Mouse (Mus musculus) neural tube, embryonic 15.5 days (tissue): ENCODE data around the gene Gm20431. TPM values are rescaled to one million over a fixed set of nuclear protein-coding genes. Genes with fewer than 3 reads are reported as not detected.
"Not testable (repeated sequence)": the region's sequence is repeated elsewhere in the genome, so short reads cannot be mapped to it uniquely, and the experiment has no call there.

ENCODE experiments used
- ATAC-seq: fragments of 200-750 bp; cut with Nextera tagmentation; 2 replicates; pipeline ENCODE4 v1.8.0; 2017; ENCODE audit warnings: mild to moderate bottlenecking, moderate TSS enrichment, moderate library complexity; ENCODE audit not compliant: low FRiP score
- H3K27ac ChIP-seq: fragments of 300-500 bp; sonication (generic); replicated peaks from 2 replicates; pipeline ENCODE4 v1.5.1; 2015; ENCODE audit warnings: mild to moderate bottlenecking, inconsistent platforms
- H3K27me3 ChIP-seq: fragments of 300-500 bp; sonication (generic); replicated peaks from 2 replicates; pipeline ENCODE4 v1.6.1; 2015; ENCODE audit warnings: inconsistent platforms
- H3K36me3 ChIP-seq: fragments of 300-500 bp; sonication (generic); 2 replicates; pipeline ENCODE4 v1.6.1; 2015; ENCODE audit warnings: inconsistent platforms
- H3K4me1 ChIP-seq: fragments of 300-500 bp; sonication (generic); 2 replicates; pipeline ENCODE4 v1.6.1; 2015; ENCODE audit warnings: inconsistent platforms
- H3K4me2 ChIP-seq: fragments of 300-500 bp; sonication (generic); 2 replicates; pipeline ENCODE4 v1.6.1; 2015; ENCODE audit warnings: inconsistent platforms, mild to moderate bottlenecking, moderate library complexity
- H3K4me3 ChIP-seq: fragments of 300-500 bp; sonication (generic); replicated peaks from 2 replicates; pipeline ENCODE4 v1.5.1; 2015; ENCODE audit warnings: mild to moderate bottlenecking, inconsistent platforms
- H3K9ac ChIP-seq: fragments of 300-500 bp; sonication (generic); replicated peaks from 2 replicates; pipeline ENCODE4 v1.6.1; 2015; ENCODE audit warnings: mild to moderate bottlenecking, inconsistent platforms
- H3K9me3 ChIP-seq: fragments of 300-500 bp; sonication (generic); replicated peaks from 2 replicates; pipeline ENCODE4 v1.6.1; 2016; ENCODE audit warnings: inconsistent platforms
- WGBS: fragments of 180-500 bp; shearing (Covaris S2); methylation state at CpG from one replicate; pipeline ENCODE4 v1.1.7; 2015; ENCODE audit warnings: mixed read lengths; 5-methylcytosine and 5-hydroxymethylcytosine counted together
- polyA plus RNA-seq: library from polyadenylated mRNA; unstranded; fragments of >200 nt; fragmentation: Nextera tagmentation; extraction: Ambion mirVana; gene quantifications from 2 replicates; pipeline ENCODE4 v1.2.1, GENCODE M21; 2015

Gm20431 gene
- polyA plus RNA-seq, 1 experiment from 2014 or later, result 13.8 TPM

- H3K36me3 ChIP-seq, result peaks cover 5% of the 10 kb centered on the region; the same call in 1 of the 2 replicates
- H3K4me3 ChIP-seq, result no peak overlapping the region
- no peak overlapping the region for H3K4me2 ChIP-seq
- H3K27ac ChIP-seq, result no peak overlapping the region
- ATAC-seq, result no peak
- WGBS, result 89% methylated on average over 7 of the region's 7 CpGs
- H3K4me1 ChIP-seq, result peaks cover 51% of the 10 kb centered on the region
- no peaks in the 10 kb centered on the region for H3K9me3 ChIP-seq
- no peaks in the 10 kb centered on the region for H3K27me3 ChIP-seq
- H3K9ac ChIP-seq, result no peak overlapping the region
These were observed 34.3 kb downstream of the Gm20431 start for GRCm38 (mm10) chr2:167627019-167627418.

- H3K9ac ChIP-seq, result no peak overlapping the region
- no peak overlapping the region for H3K4me2 ChIP-seq
- H3K4me3 ChIP-seq, result no peak overlapping the region
- ATAC-seq, result no peak
- H3K27me3 ChIP-seq, result no peaks in the 10 kb centered on the region
- H3K27ac ChIP-seq, result no peak overlapping the region
- peaks cover 50% of the 10 kb centered on the region for H3K4me1 ChIP-seq
- no peaks in the 10 kb centered on the region for H3K9me3 ChIP-seq
- 44% methylated on average over 2 of the region's 2 CpGs for WGBS
- peaks cover 5% of the 10 kb centered on the region; the same call in 1 of the 2 replicates for H3K36me3 ChIP-seq
These were observed 35.6 kb downstream of the Gm20431 start for GRCm38 (mm10) chr2:167625670-167626069.

- H3K9me3 ChIP-seq, result no peaks in the 10 kb centered on the region
- H3K27ac ChIP-seq, result no peak overlapping the region
These were observed 36.8 kb downstream of the Gm20431 start for GRCm38 (mm10) chr2:167624368-167625075.

GRCm38 (mm10) chr2:167622965-167623364, 38.3 kb downstream of the Gm20431 start:
- ATAC-seq, result no peak
- Histone ChIP-seq H3K9ac (no peak overlapping the region), H3K4me1 (peaks cover 33% of the 10 kb centered on the region), H3K27ac (no peak overlapping the region), H3K27me3 (no peaks in the 10 kb centered on the region), H3K9me3 (no peaks in the 10 kb centered on the region), H3K36me3 (peaks cover 2% of the 10 kb centered on the region; the same call in 1 of the 2 replicates), H3K4me2 (no peak overlapping the region), H3K4me3 (no peak overlapping the region)
- 83% methylated on average over 5 of the region's 5 CpGs for WGBS

More at GRCm38 (mm10) chr2:167624368-167625075, 36.8 kb downstream of the Gm20431 start:
- Histone ChIP-seq H3K4me3 (no peak overlapping the region), H3K36me3 (peaks cover 5% of the 10 kb centered on the region; the same call in 1 of the 2 replicates), H3K9ac (no peak overlapping the region), H3K4me2 (no peak overlapping the region), H3K4me1 (peaks cover 39% of the 10 kb centered on the region), H3K27me3 (no peaks in the 10 kb centered on the region)
- 89% methylated on average over 5 of the region's 6 CpGs for WGBS
- ATAC-seq, result no peak

GRCm38 (mm10) chr2:167622352-167622751, 38.9 kb downstream of the Gm20431 start:
- 86% methylated on average over 13 of the region's 13 CpGs for WGBS
- H3K4me3 ChIP-seq, result no peak overlapping the region
- no peak overlapping the region for H3K4me2 ChIP-seq
- peaks cover 30% of the 10 kb centered on the region for H3K4me1 ChIP-seq
- ATAC-seq, result no peak
- no peaks in the 10 kb centered on the region for H3K9me3 ChIP-seq
- no peak overlapping the region for H3K27ac ChIP-seq
- H3K36me3 ChIP-seq, result peaks cover 2% of the 10 kb centered on the region; the same call in 1 of the 2 replicates
- no peaks in the 10 kb centered on the region for H3K27me3 ChIP-seq
- H3K9ac ChIP-seq, result no peak overlapping the region

- H3K27ac ChIP-seq, result no peak overlapping the region
- 83% methylated on average over 9 of the region's 9 CpGs for WGBS
- no peak for ATAC-seq
- no peak overlapping the region for H3K4me3 ChIP-seq
- H3K9me3 ChIP-seq, result no peaks in the 10 kb centered on the region
- H3K4me1 ChIP-seq, result peaks cover 27% of the 10 kb centered on the region
- peaks cover 11% of the 10 kb centered on the region for H3K36me3 ChIP-seq
- H3K4me2 ChIP-seq, result no peak overlapping the region
- H3K9ac ChIP-seq, result no peak overlapping the region
- H3K27me3 ChIP-seq, result no peaks in the 10 kb centered on the region
These were observed 39.8 kb downstream of the Gm20431 start for GRCm38 (mm10) chr2:167621255-167622087.

GRCm38 (mm10) chr2:167617472-167617871, 43.8 kb downstream of the Gm20431 start:
- 70% methylated on average over 4 of the region's 4 CpGs for WGBS
- H3K27ac ChIP-seq, result no peak overlapping the region
- ATAC-seq, result no peak
- H3K4me1 ChIP-seq, result peaks cover 14% of the 10 kb centered on the region
- no peak overlapping the region for H3K9ac ChIP-seq
- no peaks in the 10 kb centered on the region for H3K9me3 ChIP-seq
- H3K36me3 ChIP-seq, result peaks cover 47% of the 10 kb centered on the region
- H3K4me3 ChIP-seq, result no peak overlapping the region
- no peak overlapping the region for H3K4me2 ChIP-seq
- H3K27me3 ChIP-seq, result no peaks in the 10 kb centered on the region

- H3K4me3 ChIP-seq, result no peak overlapping the region
- H3K9ac ChIP-seq, result no peak overlapping the region
- H3K27ac ChIP-seq, result no peak overlapping the region
- H3K4me1 ChIP-seq, result peaks cover 14% of the 10 kb centered on the region
- H3K27me3 ChIP-seq, result no peaks in the 10 kb centered on the region
- no peak overlapping the region for H3K4me2 ChIP-seq
- WGBS, result 87% methylated on average over 3 of the region's 3 CpGs
- H3K36me3 ChIP-seq, result peaks cover 52% of the 10 kb centered on the region
- no peaks in the 10 kb centered on the region for H3K9me3 ChIP-seq
- no peak for ATAC-seq
These were observed 44.3 kb downstream of the Gm20431 start for GRCm38 (mm10) chr2:167617034-167617433.

GRCm38 (mm10) chr2:167613335-167613734, 48.0 kb downstream of the Gm20431 start:
- not testable (repeated sequence) for H3K27ac ChIP-seq, H3K4me2 ChIP-seq, H3K4me3 ChIP-seq, ATAC-seq, H3K9me3 ChIP-seq, H3K9ac ChIP-seq, H3K27me3 ChIP-seq, H3K4me1 ChIP-seq
- H3K36me3 ChIP-seq, result peaks cover 67% of the 10 kb centered on the region
- WGBS, result 93% methylated on average over 7 of the region's 7 CpGs

GRCm38 (mm10) chr2:167612122-167612521, 49.2 kb downstream of the Gm20431 start:
- Histone ChIP-seq H3K27me3 (no peaks in the 10 kb centered on the region), H3K27ac (no peak overlapping the region), H3K36me3 (peaks cover 68% of the 10 kb centered on the region), H3K9ac (no peak overlapping the region), H3K9me3 (no peaks in the 10 kb centered on the region), H3K4me2 (no peak overlapping the region), H3K4me1 (no peaks in the 10 kb centered on the region), H3K4me3 (no peak overlapping the region)
- 96% methylated on average over 14 of the region's 14 CpGs for WGBS
- no peak for ATAC-seq

- Histone ChIP-seq H3K4me1 (no peaks in the 10 kb centered on the region), H3K4me3 (no peak overlapping the region), H3K4me2 (no peak overlapping the region), H3K36me3 (peaks cover 67% of the 10 kb centered on the region), H3K27ac (no peak overlapping the region), H3K27me3 (no peaks in the 10 kb centered on the region), H3K9me3 (no peaks in the 10 kb centered on the region), H3K9ac (no peak overlapping the region)
- WGBS, result 95% methylated on average over 10 of the region's 10 CpGs
- ATAC-seq, result no peak
These were observed 50.0 kb downstream of the Gm20431 start for GRCm38 (mm10) chr2:167611287-167611686.

- whole genome bisulfite sequencing, result 93% methylated on average over 4 of the region's 4 CpGs
- ATAC-seq, result no peak
- no peaks in the 10 kb centered on the region for H3K9me3 ChIP-seq
- H3K9ac ChIP-seq, result no peak overlapping the region
- no peak overlapping the region for H3K4me2 ChIP-seq
- no peaks in the 10 kb centered on the region for H3K27me3 ChIP-seq
- H3K4me3 ChIP-seq, result no peak overlapping the region
- H3K4me1 ChIP-seq, result 0 out of 2 replicates have a peak, but pooled peaks cover 4% of the 10 kb centered on the region
- H3K27ac ChIP-seq, result no peak overlapping the region
- peaks cover 28% of the 10 kb centered on the region for H3K36me3 ChIP-seq
These were observed 54.6 kb downstream of the Gm20431 start for GRCm38 (mm10) chr2:167606745-167607123.
